Mouse (Mus musculus): ENCODE measurements around the gene Fbxl15.

DNA sequence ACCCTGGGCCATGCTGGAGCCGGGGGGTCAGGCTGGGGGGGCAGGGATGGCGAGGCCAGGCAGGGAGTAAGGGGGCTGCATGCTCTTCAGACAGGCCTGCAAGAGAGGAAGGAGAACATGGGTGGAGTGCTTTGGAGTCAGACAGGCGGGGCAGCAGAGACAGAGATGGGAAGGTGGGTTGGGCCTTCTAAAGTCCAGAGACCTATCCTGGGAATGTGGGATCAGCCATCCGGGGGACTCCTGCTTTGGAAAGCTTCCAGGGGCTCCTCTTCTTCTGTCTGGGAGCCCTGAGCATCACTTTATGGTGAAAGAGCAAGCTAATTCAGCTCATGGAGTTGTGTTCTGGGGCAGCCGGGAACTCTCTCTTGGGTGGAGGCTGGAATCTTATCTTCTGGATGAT is 3.1 kb upstream of the Fbxl15 start:
- no peak for TF ChIP-seq POLR2A (IDR thresholded peaks at IDR 0.05; ENCODE audit: extremely low read depth, insufficient read depth, low read length)
- TF ChIP-seq CTCF (IDR thresholded peaks at IDR 0.05; ENCODE audit: extremely low read depth, insufficient read depth, low read length) = no peak

Measured in cortical plate, adult 2 months (tissue).